ENCODE assay signal across 21 mouse cellular contexts in the genomic region with DNA sequence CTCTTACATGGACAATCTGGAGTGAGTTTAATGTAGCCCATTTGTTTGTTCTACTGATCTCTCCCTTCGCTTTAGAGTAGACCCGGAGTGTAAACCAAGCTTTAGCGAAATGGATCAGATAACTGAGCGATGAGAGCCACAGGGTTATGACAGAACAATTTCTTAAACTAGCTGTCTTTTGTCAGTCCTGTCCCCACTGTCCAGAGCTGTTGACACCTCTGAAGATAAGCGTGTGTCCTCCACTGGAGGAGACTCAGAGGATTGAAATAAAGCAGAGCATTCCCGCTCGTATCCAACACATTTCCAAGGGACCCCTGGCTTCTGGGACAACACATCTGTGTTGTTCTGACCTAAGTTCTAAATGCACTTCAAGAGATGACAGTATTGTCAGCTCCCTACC.
DNase-seq lines count a peak whose midpoint lies in the region; ATAC-seq and TF ChIP-seq lines count a peak whose summit lies in the region.
"Had no signal": no experiment of that assay in that cellular context is flagged by ENCODE, and none has a peak within 500 bp of the region (broad histone marks: within the 10 kb centered on the region; RNA-seq: fewer than 3 reads in every experiment).

No protein-coding gene starts in this region.

- TF ChIP-seq EP300 in liver, postnatal 0 days (IDR thresholded peaks at IDR 0.05; ENCODE audit: low read depth) = no peak

- no peak overlapping the region for H3K9ac ChIP-seq in liver, adult 2 months (ENCODE audit: low read depth, low read length)
- H3K9ac ChIP-seq in liver, postnatal 0 days (replicated peaks) = no peak overlapping the region
- H3K9ac ChIP-seq in heart, embryonic 15.5 days = peak overlapping the region; percentile 22; the same call in 1 of the 2 replicates
- H3K9ac ChIP-seq: liver, embryonic 14.5 days; lung, embryonic 15.5 days had no signal

- DNase-seq in liver, adult 2 months (ENCODE audit: extremely low read depth, low read depth, low spot score) = no peak
- no peak for DNase-seq in liver, postnatal 0 days
- DNase-seq in heart, embryonic 10.5 days (ENCODE audit: low spot score) = peak; percentile 82
- DNase-seq in urinary bladder, adult 18-20 months (ENCODE audit: low spot score in 2 of 2) = no peak
- no peak for DNase-seq in cerebellum, adult 2 months
- DNase-seq in right cerebral cortex, adult 18-20 months = no peak
- DNase-seq: adrenal gland, adult 2 months; cerebellum, adult 11 months; layer of hippocampus, adult 9-11 months; lung, postnatal 4 days; midbrain, embryonic 14.5 days; right cerebral cortex, postnatal 25 days; spleen, adult 18-20 months; thymus, postnatal 14 days had no signal

- H3K27ac ChIP-seq in liver, adult 2 months (replicated peaks; ENCODE audit: insufficient read depth, low read depth, low read length) = peak overlapping the region; percentile 89
- H3K27ac ChIP-seq in liver, postnatal 0 days (ENCODE audit: low read depth) = no peak overlapping the region
- no peak overlapping the region for H3K27ac ChIP-seq in heart, embryonic 10.5 days
- peak overlapping the region; percentile 69 for H3K27ac ChIP-seq in heart, embryonic 15.5 days
- no peak overlapping the region for H3K27ac ChIP-seq in cerebellum, adult 2 months (ENCODE audit: insufficient read depth, low read length)
- H3K27ac ChIP-seq: embryonic facial prominence, embryonic 10.5 days; hindbrain, postnatal 0 days; liver, embryonic 14.5 days; lung, embryonic 15.5 days had no signal

- no peak for TF ChIP-seq CTCF in liver, adult 2 months (IDR thresholded peaks at IDR 0.05; ENCODE audit: low read depth, low read length)
- no peak for TF ChIP-seq CTCF in liver, postnatal 0 days (IDR thresholded peaks at IDR 0.05; ENCODE audit: low read depth)
- no peak for TF ChIP-seq CTCF in cerebellum, adult 2 months (IDR thresholded peaks at IDR 0.05; ENCODE audit: borderline replicate concordance, insufficient read depth, low read depth, low read length)

- no peaks in the 10 kb centered on the region for H3K9me3 ChIP-seq in liver, postnatal 0 days (ENCODE audit: low read length)
- H3K9me3 ChIP-seq in heart, embryonic 10.5 days = no peaks in the 10 kb centered on the region
- H3K9me3 ChIP-seq in heart, embryonic 15.5 days (replicated peaks) = no peaks in the 10 kb centered on the region
- H3K9me3 ChIP-seq: embryonic facial prominence, embryonic 10.5 days; lung, embryonic 15.5 days had no signal

- no peak for TF ChIP-seq POLR2A in liver, adult 2 months (IDR thresholded peaks at IDR 0.05; ENCODE audit: extremely low read depth, insufficient read depth, low read length)
- TF ChIP-seq POLR2A in cerebellum, adult 2 months (IDR thresholded peaks at IDR 0.05; ENCODE audit: borderline replicate concordance, insufficient read depth, low read length) = no peak

- H3K36me3 ChIP-seq in liver, adult 2 months (ENCODE audit: control insufficient read depth, insufficient read depth, low read length) = no peaks in the 10 kb centered on the region
- H3K36me3 ChIP-seq in liver, postnatal 0 days (replicated peaks; ENCODE audit: insufficient read depth, low read length) = no peaks in the 10 kb centered on the region
- H3K36me3 ChIP-seq in heart, embryonic 10.5 days = no peaks in the 10 kb centered on the region
- no peaks in the 10 kb centered on the region for H3K36me3 ChIP-seq in heart, embryonic 15.5 days
- H3K36me3 ChIP-seq: embryonic facial prominence, embryonic 10.5 days; lung, embryonic 15.5 days had no signal

- H3K79me2 ChIP-seq in liver, adult 2 months (ENCODE audit: control insufficient read depth, insufficient read depth, low read length) = no peaks in the 10 kb centered on the region

- ATAC-seq in liver, postnatal 0 days = no peak
- ATAC-seq in heart, embryonic 15.5 days (replicated peaks; ENCODE audit: insufficient number of reproducible peaks, insufficient read depth, low FRiP score, low read depth) = peak; percentile 29; the same call in 1 of the 2 replicates
- ATAC-seq: forebrain, embryonic 16.5 days; hindbrain, postnatal 0 days; intestine, embryonic 16.5 days had no signal

- 78% methylated on average over 7 of the region's 7 CpGs for WGBS in liver, adult 2 months
- WGBS in liver, postnatal 0 days (ENCODE audit: insufficient replicate concordance) = 78% methylated on average over 7 of the region's 7 CpGs
- WGBS in heart, embryonic 10.5 days = 16% methylated on average over 7 of the region's 7 CpGs
- WGBS in heart, embryonic 15.5 days = 31% methylated on average over 7 of the region's 7 CpGs
- 97% methylated on average over 7 of the region's 7 CpGs for WGBS in cerebellum, adult 2 months

- no peak overlapping the region for H3K4me3 ChIP-seq in liver, adult 2 months (ENCODE audit: insufficient read depth, low read depth, low read length)
- H3K4me3 ChIP-seq in liver, postnatal 0 days (ENCODE audit: low read depth, low read length) = no peak overlapping the region
- H3K4me3 ChIP-seq in heart, embryonic 10.5 days = peak overlapping the region; percentile 27; the same call in 1 of the 2 replicates
- no peak overlapping the region for H3K4me3 ChIP-seq in heart, embryonic 15.5 days
- H3K4me3 ChIP-seq in cerebellum, adult 2 months (replicated peaks; ENCODE audit: insufficient read depth, low read depth, low read length) = no peak overlapping the region
- H3K4me3 ChIP-seq: embryonic facial prominence, embryonic 10.5 days; lung, embryonic 15.5 days had no signal

- no peaks in the 10 kb centered on the region for H3K27me3 ChIP-seq in liver, adult 2 months (ENCODE audit: control insufficient read depth, insufficient read depth, low read length)
- no peaks in the 10 kb centered on the region for H3K27me3 ChIP-seq in liver, postnatal 0 days (ENCODE audit: insufficient read depth, low read length)
- no peaks in the 10 kb centered on the region for H3K27me3 ChIP-seq in heart, embryonic 10.5 days (ENCODE audit: insufficient read depth, poor library complexity, severe bottlenecking)
- H3K27me3 ChIP-seq in heart, embryonic 15.5 days = no peaks in the 10 kb centered on the region
- no peaks in the 10 kb centered on the region for H3K27me3 ChIP-seq in cerebellum, adult 2 months (ENCODE audit: control insufficient read depth, insufficient read depth, low read length)
- H3K27me3 ChIP-seq: lung, embryonic 15.5 days had no signal

- H3K4me2 ChIP-seq in liver, postnatal 0 days (ENCODE audit: low read depth, low read length) = no peak overlapping the region
- H3K4me2 ChIP-seq in heart, embryonic 15.5 days = peak overlapping the region; percentile 29
- H3K4me2 ChIP-seq: lung, embryonic 15.5 days had no signal

- H3K4me1 ChIP-seq in liver, adult 2 months (ENCODE audit: control insufficient read depth, insufficient read depth, low read length) = peaks cover 28% of the 10 kb centered on the region
- peaks cover 27% of the 10 kb centered on the region for H3K4me1 ChIP-seq in liver, postnatal 0 days (ENCODE audit: insufficient read depth)
- H3K4me1 ChIP-seq in heart, embryonic 10.5 days = peaks cover 33% of the 10 kb centered on the region
- peaks cover 22% of the 10 kb centered on the region for H3K4me1 ChIP-seq in heart, embryonic 15.5 days (replicated peaks)
- H3K4me1 ChIP-seq in cerebellum, adult 2 months (ENCODE audit: control insufficient read depth, insufficient read depth, low read length) = peaks cover 10% of the 10 kb centered on the region; the same call in 1 of the 2 replicates
- H3K4me1 ChIP-seq: embryonic facial prominence, embryonic 10.5 days; lung, embryonic 15.5 days had no signal

Comparison
In these comparisons a context has a peak if more than half of its experiments do, and no peak if none do; other contexts are left out.
1. H3K27ac ChIP-seq: peak in liver, adult 2 months (single experiment) and heart, embryonic 15.5 days (single experiment); none in liver, postnatal 0 days (single experiment), heart, embryonic 10.5 days (single experiment) and cerebellum, adult 2 months (single experiment).